Mouse (Mus musculus) layer of hippocampus, postnatal 25 days (tissue): ENCODE results near the gene Map2k7. TPM values are rescaled to one million over a fixed set of nuclear protein-coding genes. Genes with fewer than 3 reads are reported as not detected.

ENCODE experiments used
- DNase-seq, 2 experiments: peaks; one replicate each; pipeline ENCODE4 v3.0.0; 2022; ENCODE audit warnings: mixed read lengths in 2 of 2, low spot score in 1 of 2; ENCODE audit errors: extremely low spot score in 1 of 2
- total RNA-seq, 2 experiments: library from RNA; stranded (reverse); gene quantifications; 2 replicates each; pipeline ENCODE4 v1.2.3; 2021

Gene Map2k7
- total RNA-seq, result 10 to 100 TPM; 90.6 to 96.3 TPM

- peak; percentile 99 for DNase-seq
Measured at GRCm38 (mm10) chr8:4238434-4239192, at the start of gene Map2k7, which contains the start of gene Gm49320. Gene Map2k7 (plus strand): TSS chr8:4238740. Gene Gm49320 (plus strand): TSS chr8:4238865.

DNA sequence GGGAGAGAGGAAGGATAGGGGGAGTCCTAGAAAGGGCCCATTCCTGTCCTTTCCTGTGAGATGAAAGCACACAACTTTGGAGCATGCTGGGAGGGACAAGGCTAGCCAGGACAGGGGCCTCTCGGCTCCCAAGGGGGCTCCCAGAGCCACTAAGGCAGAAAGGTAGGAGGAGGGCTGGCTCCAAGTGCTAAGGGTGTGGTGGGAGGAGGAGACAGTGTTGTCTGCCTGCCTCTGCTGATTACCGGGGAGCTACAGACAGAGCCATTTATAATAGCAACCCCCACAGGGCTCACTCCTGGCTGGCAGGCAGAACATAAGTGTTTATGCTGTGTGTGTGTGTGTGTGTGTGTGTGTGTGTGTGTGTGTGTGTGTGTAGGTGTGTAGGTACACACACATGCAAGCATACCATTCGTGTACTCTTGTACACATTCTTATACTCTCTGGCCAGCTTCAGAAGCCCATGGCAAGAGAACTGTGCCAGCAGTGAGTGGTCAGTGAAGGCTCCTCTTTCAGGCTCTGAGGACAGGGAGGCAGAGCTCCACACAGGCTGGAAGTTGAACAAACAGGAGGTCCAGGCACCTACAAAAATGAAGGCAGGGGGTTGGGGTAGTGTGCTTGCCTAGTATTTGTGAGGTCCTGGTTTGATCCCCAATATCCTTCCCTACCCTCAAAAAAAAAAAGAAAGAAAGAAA lies 49.4 kb upstream of the Map2k7 start:
- DNase-seq, result no peak

DNA sequence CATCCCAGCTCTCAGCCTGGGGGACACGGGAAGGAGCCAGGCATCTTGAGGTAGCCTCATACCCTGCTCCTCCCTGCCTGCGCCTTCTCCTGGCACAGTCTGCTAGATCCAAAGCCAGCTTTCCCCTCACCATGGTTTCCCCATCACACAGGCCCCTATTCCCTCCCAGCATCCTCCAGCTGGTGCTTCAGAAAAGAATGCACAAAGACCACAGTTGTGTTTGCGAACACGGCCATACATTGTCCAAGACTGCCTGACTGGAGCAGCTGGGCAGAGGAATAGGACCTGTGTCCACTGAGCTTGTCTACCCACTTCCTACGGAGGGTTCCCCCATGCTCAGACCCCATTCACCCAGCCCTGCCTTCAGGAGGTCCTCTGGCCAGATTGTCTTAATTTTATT lies 46.2 kb upstream of the Map2k7 start:
- peak in 1 of 2 experiments; percentile 26 for DNase-seq

DNA sequence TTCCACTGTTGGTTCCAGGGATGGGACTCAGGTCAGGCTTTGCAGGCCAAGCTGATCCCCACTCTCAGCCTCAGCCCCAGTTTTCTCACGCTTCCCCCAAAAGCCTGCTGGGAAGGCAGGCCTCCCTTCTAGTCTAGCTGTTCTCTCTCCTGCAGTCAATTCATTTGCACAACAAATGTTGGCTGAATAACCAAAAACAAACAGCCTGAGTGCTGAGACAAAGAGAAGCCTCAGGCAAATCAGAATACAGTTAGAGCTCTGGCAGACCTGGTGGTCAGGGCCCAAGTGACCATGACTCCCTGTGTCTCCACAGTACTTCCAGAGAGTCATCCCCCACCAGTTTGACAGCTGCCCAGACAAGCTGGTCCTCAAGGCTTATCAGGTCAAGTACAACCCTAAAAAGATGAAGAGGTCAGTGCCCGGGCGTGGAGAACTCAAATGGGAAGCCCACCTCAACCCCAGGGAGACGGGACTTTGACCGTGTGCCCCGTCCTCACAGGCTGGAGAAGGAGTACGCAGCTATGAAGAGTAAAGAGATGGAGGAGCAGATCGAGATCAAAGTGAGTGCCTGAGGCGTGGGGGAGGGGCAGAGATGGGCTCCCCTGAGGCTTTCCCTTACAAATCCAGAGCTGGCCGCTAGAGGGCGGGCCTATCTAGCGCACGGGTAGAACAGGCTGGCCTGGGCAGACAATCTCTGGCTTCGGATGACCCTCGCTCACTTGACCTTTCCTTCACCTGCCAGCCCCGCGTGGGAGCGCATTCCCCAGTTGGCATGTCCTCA lies 45.5 kb upstream of the Map2k7 start:
- DNase-seq, result peak; percentile 90 to 96

DNA sequence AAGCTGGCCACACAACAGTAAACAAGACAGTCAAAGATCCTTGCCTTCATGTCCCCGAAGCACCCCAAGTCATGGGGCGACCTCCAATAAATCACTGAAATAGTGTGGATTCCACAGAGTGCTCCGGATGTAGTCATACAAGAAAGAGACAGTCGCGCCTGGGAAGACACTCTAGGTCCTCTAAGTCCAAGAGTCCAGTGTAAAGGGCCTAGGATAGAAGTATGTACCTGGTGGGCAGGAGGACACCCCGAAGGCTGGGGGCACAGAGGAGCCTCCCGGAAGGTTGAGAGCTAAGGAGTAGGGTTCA lies 45.0 kb upstream of the Map2k7 start:
- DNase-seq, result no peak

DNA sequence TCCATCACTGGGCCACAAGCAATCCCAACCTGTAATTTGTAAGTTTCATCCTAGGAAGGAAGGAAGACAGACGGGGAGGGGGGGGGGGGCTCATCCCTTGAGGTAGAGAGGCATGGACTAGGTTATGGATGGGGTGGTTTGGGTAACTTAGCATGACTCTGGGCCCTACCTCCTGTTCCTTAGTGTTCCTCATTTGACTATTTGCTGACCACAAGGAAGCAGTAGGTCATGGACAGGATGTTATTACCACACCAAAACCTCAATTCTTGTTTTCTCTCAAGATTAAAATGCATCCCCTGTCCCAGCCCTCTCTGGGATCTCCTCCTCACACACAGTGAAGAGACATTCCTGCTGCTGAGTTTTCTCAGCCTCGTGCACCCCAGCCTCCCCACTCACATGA lies 37.2 kb upstream of the Map2k7 start:
- no peak for DNase-seq

GRCm38 (mm10) chr8:4205246-4206123 lies 33.1 kb upstream of the Map2k7 start:
- no peak for DNase-seq

GRCm38 (mm10) chr8:4206182-4207015 lies 32.1 kb upstream of the Map2k7 start:
- no peak for DNase-seq

- no peak for DNase-seq
Measured at GRCm38 (mm10) chr8:4207016-4207350, 31.6 kb upstream of the Map2k7 start.

- DNase-seq, result no peak
Measured at GRCm38 (mm10) chr8:4211097-4211496, 27.4 kb upstream of the Map2k7 start.

- DNase-seq, result peak in 1 of 2 experiments; percentile 21
Measured at GRCm38 (mm10) chr8:4212809-4213209, 25.7 kb upstream of the Map2k7 start.

DNA sequence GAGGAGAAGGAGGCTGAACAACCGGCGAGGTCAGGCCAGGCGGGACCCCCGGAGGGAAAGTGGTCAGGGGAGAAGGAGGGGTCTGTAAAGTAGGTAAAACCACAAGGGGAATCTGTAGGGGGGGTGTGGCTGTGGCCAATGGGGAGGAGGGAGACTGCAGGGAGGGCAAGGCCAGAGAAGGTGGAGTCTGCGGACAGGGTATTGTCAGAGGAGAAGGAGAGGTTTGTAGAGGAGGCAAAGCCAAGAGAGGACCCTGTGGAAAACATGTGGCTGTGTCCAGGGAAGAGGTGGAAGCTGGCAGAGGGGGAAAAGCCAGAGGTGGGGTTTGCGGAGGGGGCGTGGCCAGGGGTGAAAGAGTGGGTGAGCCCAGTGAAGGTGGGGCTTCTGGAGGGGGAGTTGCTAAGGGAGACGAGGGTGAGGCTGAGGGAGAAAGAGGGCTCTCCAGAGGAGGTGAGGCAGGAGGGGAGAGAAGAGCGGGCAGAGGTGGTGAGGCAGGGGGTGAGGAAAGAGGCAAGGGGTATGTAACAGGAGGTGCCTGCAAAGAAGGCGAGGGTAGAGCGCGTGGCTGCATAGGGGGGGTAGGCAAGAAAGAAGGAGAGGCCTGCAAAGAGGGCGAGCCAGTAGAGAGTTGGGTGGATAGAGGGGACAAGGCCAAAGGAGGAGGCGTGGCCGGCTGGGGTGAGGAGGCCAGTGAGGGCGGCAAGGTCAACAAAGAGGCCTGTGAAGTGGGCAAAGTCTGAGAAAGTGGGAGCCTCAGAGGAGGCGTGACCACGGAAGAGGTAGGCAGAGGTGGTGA lies 25.1 kb upstream of the Map2k7 start:
- peak in 1 of 2 experiments; percentile 20 for DNase-seq

GRCm38 (mm10) chr8:4214006-4214980 lies 24.2 kb upstream of the Map2k7 start:
- DNase-seq, result no peak

DNA sequence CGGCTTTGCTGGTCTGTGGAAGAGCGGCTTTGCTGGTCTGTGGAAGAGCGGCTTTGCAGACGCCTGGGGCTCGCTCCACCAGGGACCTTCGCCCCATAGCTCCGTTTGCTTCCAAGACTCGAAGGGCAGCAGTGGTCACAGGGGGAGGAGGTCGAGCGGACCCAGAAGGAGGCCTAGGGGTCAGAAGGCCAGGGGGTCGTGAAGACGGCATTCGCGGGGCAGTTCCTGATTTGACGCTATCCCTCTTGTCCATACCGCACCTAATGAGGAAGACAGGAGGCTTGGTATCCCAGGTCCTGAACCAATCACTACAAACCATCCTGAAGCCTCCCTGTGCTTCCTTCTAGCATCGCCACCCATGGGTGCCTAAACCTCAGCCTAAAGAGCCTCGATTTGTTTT lies 22.2 kb upstream of the Map2k7 start:
- no peak for DNase-seq

- DNase-seq, result peak; percentile 49 to 56
Measured at GRCm38 (mm10) chr8:4216791-4217621, 21.5 kb upstream of the Map2k7 start, which contains the start of gene Prr36. Gene Prr36 (minus strand): TSS chr8:4217459.

- DNase-seq, result no peak
Measured at GRCm38 (mm10) chr8:4219617-4220016, 18.9 kb upstream of the Map2k7 start.

- no peak for DNase-seq
Measured at GRCm38 (mm10) chr8:4222059-4222458, 16.5 kb upstream of the Map2k7 start.
